Mouse (Mus musculus) limb, embryonic 12.5 days (tissue): ENCODE data around the gene Cox15. TPM values are rescaled to one million over a fixed set of nuclear protein-coding genes. Genes with fewer than 3 reads are reported as not detected.

Experiments used
- polyA plus RNA-seq: library from polyadenylated mRNA; unstranded; fragments of >200 nt; fragmentation: Nextera tagmentation; extraction: Ambion mirVana; gene quantifications from 2 replicates; pipeline ENCODE4 v1.2.1, GENCODE M21; 2016

Cox15 gene
- polyA plus RNA-seq, 1 experiment from 2014 or later: 15.1 TPM

Other genes with a start within 250 kb of the Cox15 start
- 41.6 and 42.5 TPM in 2 replicates for gene Got1, start 228.4 kb downstream of the Cox15 start, polyA plus RNA-seq
- not detected in 2 replicates for gene Nkx2-3, start 140.7 kb downstream of the Cox15 start, polyA plus RNA-seq
- gene Slc25a28, start 78.1 kb downstream of the Cox15 start, polyA plus RNA-seq: 16.8 and 20.4 TPM in 2 replicates
- gene Entpd7, start 63.3 kb downstream of the Cox15 start, polyA plus RNA-seq: 10.5 and 11.6 TPM in 2 replicates
- gene Cutc, start within 50 bp of the Cox15 start, polyA plus RNA-seq: 13.1 and 13.7 TPM in 2 replicates
- not detected in 2 replicates for gene Abcc2, start 29.2 kb upstream of the Cox15 start, polyA plus RNA-seq
- 28.7 and 29.3 TPM in 2 replicates for gene Dnmbp, start 187.2 kb upstream of the Cox15 start, polyA plus RNA-seq
- gene Cpn1, start 233.6 kb upstream of the Cox15 start, polyA plus RNA-seq: 0.15 TPM in 1 of 2 replicates, not detected in the other